31 mouse cellular contexts compared by ENCODE assay signal in the genomic region with DNA sequence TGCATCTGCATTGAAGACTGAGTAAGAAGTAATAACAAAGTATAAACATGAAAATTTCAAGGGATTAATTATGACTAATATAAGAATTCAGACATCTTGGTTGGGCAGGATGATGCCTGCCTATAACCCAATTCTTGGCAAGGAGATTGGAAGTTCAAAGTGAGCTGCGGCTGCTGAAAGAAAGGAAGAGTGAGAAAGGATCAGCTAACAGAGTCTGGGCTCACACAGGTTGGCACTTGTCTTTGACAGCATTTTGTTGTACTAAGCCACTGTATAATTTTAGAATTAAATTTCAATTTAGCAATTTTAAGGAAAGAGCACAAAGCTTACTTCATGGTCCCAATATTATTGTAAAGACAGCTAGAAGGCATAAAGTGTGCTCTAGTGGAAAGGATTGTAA.
"Had no signal": no experiment of that assay in that cellular context is flagged by ENCODE, and none has a peak within 500 bp of the region (broad histone marks: within the 10 kb centered on the region; RNA-seq: fewer than 3 reads in every experiment).

No protein-coding gene starts in this region.

- ATAC-seq: liver, embryonic 12.5 days; liver, postnatal 0 days; lung, postnatal 0 days; midbrain, embryonic 13.5 days; midbrain, embryonic 15.5 days; midbrain, embryonic 16.5 days had no signal

- H3K9ac ChIP-seq: limb, embryonic 12.5 days; limb, embryonic 13.5 days; limb, embryonic 15.5 days; liver, embryonic 12.5 days; liver, embryonic 13.5 days; liver, embryonic 14.5 days; liver, embryonic 15.5 days; liver, postnatal 0 days; lung, embryonic 14.5 days; lung, embryonic 15.5 days; midbrain, embryonic 12.5 days; midbrain, embryonic 13.5 days; midbrain, embryonic 15.5 days; neural tube, embryonic 12.5 days had no signal

- H3K27ac ChIP-seq: limb, embryonic 10.5 days; limb, embryonic 12.5 days; limb, embryonic 13.5 days; limb, embryonic 15.5 days; liver, embryonic 12.5 days; liver, embryonic 13.5 days; liver, embryonic 14.5 days; liver, embryonic 15.5 days; lung, embryonic 15.5 days; macrophage; midbrain, embryonic 10.5 days; midbrain, embryonic 12.5 days; midbrain, embryonic 13.5 days; midbrain, embryonic 15.5 days; neural tube, embryonic 12.5 days had no signal

- H3K9me3 ChIP-seq: limb, embryonic 10.5 days; limb, embryonic 12.5 days; limb, embryonic 13.5 days; limb, embryonic 15.5 days; liver, embryonic 12.5 days; liver, embryonic 13.5 days; liver, embryonic 15.5 days; lung, embryonic 15.5 days; megakaryocyte, embryonic 14.5 days; midbrain, embryonic 10.5 days; midbrain, embryonic 12.5 days; midbrain, embryonic 13.5 days; midbrain, embryonic 15.5 days; neural tube, embryonic 12.5 days had no signal

- H3K36me3 ChIP-seq: midbrain, embryonic 15.5 days had no signal

- H3K4me3 ChIP-seq: limb, embryonic 10.5 days; limb, embryonic 12.5 days; limb, embryonic 13.5 days; limb, embryonic 15.5 days; liver, embryonic 12.5 days; liver, embryonic 13.5 days; liver, embryonic 15.5 days; lung, embryonic 15.5 days; megakaryocyte, embryonic 14.5 days; midbrain, embryonic 10.5 days; midbrain, embryonic 12.5 days; midbrain, embryonic 13.5 days; midbrain, embryonic 15.5 days; neural tube, embryonic 12.5 days had no signal

- H3K4me1 ChIP-seq: limb, embryonic 10.5 days; liver, embryonic 12.5 days; lung, embryonic 15.5 days; midbrain, embryonic 10.5 days; neural tube, embryonic 12.5 days had no signal

- DNase-seq: left cerebral cortex, postnatal 4 days; liver; liver, embryonic 13.5 days; liver, postnatal 0 days; lung, adult 18-20 months; lung, adult 2 months; lung, embryonic 14.5 days; lung, postnatal 10 days; lung, postnatal 14 days; lung, postnatal 36 days; lung, postnatal 4 days; midbrain, embryonic 14.5 days had no signal

- H3K27me3 ChIP-seq: limb, embryonic 12.5 days; limb, embryonic 13.5 days; limb, embryonic 15.5 days; liver, embryonic 12.5 days; liver, embryonic 13.5 days; liver, embryonic 15.5 days; lung, embryonic 15.5 days; megakaryocyte, embryonic 14.5 days; midbrain, embryonic 12.5 days; midbrain, embryonic 13.5 days; midbrain, embryonic 15.5 days; neural tube, embryonic 12.5 days had no signal

- H3K4me2 ChIP-seq: limb, embryonic 12.5 days; limb, embryonic 13.5 days; limb, embryonic 15.5 days; liver, embryonic 11.5 days; liver, embryonic 12.5 days; liver, embryonic 13.5 days; liver, embryonic 15.5 days; lung, embryonic 14.5 days; lung, embryonic 15.5 days; midbrain, embryonic 11.5 days; midbrain, embryonic 12.5 days; midbrain, embryonic 13.5 days; midbrain, embryonic 15.5 days; neural tube, embryonic 12.5 days had no signal
